Mouse (Mus musculus): ENCODE measurements around the gene Gck.

Gck gene

DNA sequence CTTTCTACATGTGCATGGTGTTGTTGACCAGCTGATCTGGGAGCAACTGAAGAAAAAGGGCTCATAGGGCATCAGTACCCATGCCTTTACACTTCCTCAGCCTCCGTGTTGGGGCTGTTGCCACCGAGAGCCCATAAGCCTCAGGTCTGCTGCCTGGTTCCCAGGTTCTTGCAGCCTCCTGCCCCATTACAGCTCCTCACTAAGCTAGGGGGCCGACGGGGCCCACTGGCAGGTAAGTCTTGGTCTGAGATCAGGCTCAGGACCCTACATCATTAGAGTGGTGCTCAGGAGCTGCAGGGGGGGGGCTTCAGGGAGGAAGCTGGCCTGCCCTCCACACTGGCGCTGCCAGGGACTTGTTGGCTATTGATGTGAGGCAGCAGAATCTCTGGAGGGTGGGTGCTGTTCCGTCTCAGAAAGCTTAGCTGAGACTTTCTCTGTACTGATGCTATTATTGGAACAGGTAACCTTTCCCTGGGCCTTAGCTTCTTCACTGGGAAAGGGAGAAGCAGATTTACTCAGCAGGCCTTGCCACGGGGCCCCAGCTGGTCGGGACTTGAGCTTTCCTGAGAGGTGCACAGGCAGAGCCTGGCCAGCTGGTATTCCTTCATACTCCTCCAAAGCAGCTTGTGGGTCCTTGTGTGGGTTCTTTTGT is 93.3 kb downstream of the Gck start:
- in situ Hi-C loops (cut with MboI; ENCODE audit: unreplicated experiment in 2 of 2), result no loop called here

- in situ Hi-C loops (cut with MboI; ENCODE audit: unreplicated experiment in 2 of 2), result no loop called here
Measured at GRCm38 (mm10) chr11:5855902-5856301, 94.0 kb downstream of the Gck start.

DNA sequence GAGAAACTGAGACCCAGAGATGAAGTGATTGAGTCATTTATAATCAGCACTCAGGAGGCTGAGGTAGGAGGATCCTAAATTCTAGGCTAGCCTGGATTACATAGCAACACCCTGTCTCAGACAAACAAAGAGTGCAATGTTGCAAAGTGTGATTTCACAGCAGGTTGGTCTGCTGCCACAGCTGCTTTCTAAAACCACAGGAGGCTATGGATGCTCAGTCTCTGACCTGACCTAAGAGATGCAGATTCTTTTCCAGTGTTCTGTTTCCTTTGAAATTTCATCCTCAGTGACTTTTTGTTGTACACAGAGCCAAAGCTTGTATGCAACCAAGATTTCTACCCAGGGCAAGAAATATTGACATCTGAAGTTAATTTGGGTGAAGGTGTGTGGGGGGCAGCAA is 94.4 kb downstream of the Gck start:
- in situ Hi-C loops (cut with MboI; ENCODE audit: unreplicated experiment in 2 of 2), result no loop called here

DNA sequence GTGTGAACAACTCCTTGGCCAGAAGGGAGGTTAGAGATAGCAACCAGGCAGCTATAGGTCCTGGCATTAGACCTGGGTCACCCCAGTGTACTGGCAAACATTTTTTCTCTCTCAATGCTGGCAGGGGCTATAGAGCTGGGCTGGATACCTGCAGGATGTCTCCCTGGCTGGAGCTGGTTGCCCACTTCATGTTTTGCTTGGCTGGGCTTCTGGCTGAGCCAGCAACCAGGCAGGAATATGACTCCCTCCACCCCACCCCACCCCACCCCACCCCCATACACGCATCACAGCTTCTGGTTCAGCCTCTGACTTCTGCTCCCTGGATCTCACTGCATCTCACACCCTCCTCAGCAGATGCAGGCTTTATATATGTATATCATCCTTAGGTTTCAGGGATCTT is 97.6 kb downstream of the Gck start:
- in situ Hi-C loops (cut with MboI; ENCODE audit: unreplicated experiment in 2 of 2), result no loop called here

- in situ Hi-C loops (cut with MboI; ENCODE audit: unreplicated experiment in 2 of 2), result no loop called here
Measured at GRCm38 (mm10) chr11:5851021-5851736, 98.7 kb downstream of the Gck start.
